Mouse (Mus musculus): ENCODE measurements at regions not wholly inside any gene's neighbourhood (a gene's known extent, or its start where the extent isn't known, plus 50 kb on each side); places are given as distances from the start of the nearest gene placed in this dataset.

GRCm38 (mm10) chr6:53143846-53144584, 75.6 kb upstream of the Jazf1 start:
- DNase-seq (ENCODE audit: low spot score in 2 of 2): peak; percentile 21 to 39

DNA sequence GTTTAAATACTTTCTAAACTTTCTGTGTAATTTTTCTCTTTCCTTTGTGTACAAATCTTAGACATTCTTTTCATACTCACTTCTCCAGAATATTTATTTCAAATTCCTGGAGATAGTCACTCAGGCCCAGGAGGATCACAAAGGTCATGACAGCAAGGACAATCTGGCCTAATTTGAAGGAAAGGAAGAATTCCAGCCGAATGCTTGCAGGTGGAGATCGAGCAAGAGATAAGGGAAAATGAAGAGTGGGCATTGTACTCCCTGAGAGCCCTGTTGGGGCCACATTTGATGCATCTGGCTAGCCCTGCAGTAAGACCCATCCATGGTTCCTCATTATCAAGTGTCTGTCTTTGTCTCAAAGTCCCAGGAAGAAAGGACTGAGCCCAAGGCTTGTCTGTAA, 66.0 kb upstream of the Jazf1 start:
- no peak for DNase-seq (ENCODE audit: low spot score in 2 of 2)

- no peak for DNase-seq (ENCODE audit: low spot score in 2 of 2)
Measured at GRCm38 (mm10) chr6:53130717-53131330, 62.4 kb upstream of the Jazf1 start.

- DNase-seq (ENCODE audit: low spot score in 2 of 2): no peak
Measured at GRCm38 (mm10) chr6:53126776-53127175, 58.3 kb upstream of the Jazf1 start.

DNA sequence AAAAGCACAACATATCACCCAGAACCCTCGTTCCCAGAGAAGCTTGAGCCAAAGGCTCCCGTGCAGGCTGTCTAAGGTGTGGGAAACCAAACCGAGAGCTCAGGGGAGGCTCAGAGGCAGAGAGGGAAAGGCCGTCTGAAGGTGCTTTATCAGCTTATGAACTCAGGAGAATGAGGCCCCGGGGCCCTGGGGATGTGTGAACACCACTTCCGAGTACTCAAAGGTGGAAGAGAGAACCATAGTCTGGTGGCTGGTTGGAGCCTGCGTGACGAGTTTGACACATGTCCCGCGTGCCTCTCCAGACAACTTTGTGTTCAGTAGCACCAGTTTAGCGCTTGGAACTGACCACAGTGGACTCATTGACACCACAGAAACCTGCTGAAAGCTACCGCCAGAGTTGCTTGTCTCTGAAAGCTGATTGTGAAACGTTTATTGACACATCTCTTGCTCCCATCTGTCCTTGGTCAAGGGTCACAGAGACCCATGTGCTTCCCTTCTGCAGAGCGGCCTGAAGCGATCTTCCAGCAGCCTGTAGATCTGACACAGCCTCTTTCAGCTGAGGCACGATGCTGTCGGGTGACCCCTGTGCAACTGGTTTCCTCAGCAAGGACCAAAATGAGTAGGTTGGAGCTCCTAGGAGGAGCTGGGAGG, 56.5 kb upstream of the Jazf1 start:
- DNase-seq (ENCODE audit: low spot score in 2 of 2): no peak

GRCm38 (mm10) chr6:53120385-53120784, 52.0 kb upstream of the Jazf1 start:
- DNase-seq (ENCODE audit: low spot score in 2 of 2): no peak

All from frontal cortex, postnatal 14 days (tissue).